Mouse (Mus musculus) urinary bladder, adult 18-20 months (tissue): ENCODE results near the gene Fzr1.
A peak's percentile ranks its signal among the peaks of the same experiment; 100 is the strongest.

Source experiments
- DNase-seq, 2 experiments: peaks; one replicate each; pipeline ENCODE4 v3.0.0; 2022; ENCODE audit warnings: low spot score in 2 of 2, mixed read lengths in 2 of 2

Gene Fzr1

GRCm38 (mm10) chr10:81416581-81417226 is 38.4 kb upstream of the Fzr1 start:
- DNase-seq, result peak; percentile 66 to 70

DNA sequence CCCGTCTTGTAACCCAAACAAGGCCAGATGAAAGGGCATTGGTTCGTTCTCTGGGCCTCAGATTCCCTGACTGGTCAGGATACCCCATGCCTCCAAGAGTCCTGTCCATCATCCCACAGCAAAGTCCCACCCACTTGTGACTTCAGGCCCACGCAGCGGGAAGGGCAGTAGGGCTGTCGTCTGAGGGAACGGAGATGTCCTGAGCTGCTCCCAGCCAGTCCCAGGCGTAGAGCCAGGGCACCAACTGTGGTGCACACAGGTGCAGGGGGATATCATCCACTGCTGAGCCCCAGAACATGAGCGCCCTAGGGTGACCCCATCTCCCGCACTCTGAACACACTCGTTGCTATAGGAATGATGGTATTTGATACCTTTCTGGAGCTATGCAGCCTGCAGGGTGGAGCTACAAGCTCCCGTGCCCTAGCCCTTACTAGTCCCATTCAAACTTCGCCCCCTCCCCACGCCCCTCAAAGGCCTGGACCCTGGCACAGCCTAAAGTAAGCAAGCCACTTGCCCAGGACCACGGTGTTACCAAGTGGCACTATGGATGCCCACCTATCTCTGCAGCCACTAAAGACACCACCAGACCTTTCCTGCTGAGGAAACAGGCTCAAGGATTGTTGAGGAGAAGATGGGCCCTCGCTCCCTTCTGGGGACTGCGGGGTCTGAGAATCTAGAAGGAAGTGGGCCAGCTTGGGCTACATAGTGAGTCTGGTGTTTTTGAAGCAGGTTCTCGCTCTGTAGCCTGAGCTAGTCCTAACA is 37.4 kb upstream of the Fzr1 start:
- no peak for DNase-seq

- DNase-seq, result no peak
Observed at GRCm38 (mm10) chr10:81415146-81415545, 36.8 kb upstream of the Fzr1 start.

DNA sequence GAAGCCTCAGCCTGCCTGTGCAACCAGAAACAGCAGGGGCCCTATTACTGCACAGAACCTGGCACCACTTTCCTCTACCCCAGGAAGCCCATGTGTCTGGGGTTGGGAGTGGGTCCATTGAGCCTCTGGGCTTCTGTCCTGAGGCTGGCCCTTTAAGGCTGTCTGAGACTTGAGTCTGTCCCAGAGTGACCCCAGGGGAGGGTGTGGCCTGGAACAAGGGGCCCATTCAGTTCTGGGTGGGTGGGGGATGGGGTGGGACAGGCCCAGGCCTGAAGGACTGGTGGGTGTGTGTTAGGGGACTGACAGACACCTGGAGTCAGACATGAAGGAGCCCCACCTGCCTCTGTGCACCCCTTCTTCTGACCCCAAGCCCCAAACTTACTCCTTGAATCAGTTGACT is 36.4 kb upstream of the Fzr1 start:
- DNase-seq, result no peak

DNA sequence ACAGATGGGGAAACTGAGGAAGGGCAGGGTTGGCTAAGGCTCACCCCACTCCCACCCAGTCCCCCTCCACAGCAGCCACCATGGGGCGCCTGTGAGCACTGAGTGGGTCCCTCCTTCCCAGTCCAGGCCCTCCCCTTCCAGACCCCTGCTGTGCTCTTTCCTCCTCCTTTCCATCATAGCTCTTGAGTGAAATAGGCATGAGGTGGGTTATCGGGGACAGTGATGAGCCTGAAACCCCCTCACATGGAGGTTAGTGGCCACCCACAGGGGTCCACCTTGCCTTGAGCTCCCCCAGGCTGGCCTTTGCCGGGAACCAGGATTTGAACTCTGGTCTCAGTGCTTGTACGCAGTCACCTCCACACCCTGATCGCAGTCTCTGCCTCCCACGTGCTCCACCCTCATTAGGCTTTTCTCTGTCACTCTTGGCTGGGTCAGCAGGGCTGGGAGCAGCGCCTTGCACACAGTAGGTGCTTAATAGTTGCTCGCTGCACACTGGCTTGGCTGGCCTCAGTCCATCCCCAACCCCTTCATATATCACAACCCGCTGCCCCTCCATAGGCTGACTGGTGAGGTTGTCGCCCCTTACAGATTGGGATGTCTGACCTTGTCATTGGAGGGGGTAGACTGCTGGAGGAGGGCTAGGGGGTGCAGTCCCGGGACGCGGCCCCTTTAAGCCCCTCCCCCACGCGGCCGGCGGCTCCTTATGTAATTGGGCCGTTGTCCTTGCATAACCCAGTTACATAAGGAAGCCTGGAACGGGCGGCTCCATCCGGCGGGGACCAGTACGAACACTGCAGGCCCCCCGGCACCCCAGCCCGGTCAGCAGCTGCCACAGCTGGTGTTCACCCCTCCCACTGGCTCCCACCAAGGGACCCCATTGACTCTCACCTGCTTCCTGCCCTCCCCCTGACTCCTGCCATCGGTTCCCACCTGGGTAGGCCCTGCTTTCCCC is 35.3 kb upstream of the Fzr1 start:
- peak; percentile 65 to 81 for DNase-seq

DNA sequence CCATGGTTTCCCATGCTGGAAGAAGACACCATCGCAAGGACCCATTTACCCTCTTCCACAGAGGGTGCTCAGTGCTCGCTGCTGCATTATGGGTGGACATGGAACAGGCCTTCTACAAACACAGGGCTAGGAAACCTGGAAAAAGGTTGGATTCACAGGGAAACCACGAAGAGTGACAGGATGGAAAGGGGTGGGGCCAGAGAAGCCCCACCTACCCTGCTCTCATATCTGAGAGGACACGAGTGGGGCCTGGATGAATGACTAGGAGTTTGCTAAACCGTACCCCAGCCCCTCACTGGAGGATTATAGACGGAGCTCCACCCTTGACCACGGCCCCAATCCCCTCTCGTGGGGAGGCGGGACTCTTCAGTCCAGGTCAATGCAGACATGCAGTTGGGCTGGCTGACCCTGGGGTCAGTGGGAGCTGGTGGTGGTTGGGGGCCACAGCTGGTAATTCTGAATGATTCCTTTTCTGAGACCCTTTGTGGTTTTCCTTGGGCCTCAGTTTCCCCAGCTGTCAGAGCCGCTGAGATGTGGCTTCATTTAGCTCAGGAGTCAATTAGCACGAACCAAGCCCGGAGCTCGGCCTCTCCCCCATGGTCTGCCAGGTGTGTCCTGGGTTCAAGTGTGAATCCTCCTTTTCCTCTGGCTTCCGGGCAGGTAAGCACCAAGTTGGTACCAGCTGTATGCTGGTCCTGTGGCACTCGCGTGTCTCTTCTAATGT is 34.4 kb upstream of the Fzr1 start:
- DNase-seq, result no peak

DNA sequence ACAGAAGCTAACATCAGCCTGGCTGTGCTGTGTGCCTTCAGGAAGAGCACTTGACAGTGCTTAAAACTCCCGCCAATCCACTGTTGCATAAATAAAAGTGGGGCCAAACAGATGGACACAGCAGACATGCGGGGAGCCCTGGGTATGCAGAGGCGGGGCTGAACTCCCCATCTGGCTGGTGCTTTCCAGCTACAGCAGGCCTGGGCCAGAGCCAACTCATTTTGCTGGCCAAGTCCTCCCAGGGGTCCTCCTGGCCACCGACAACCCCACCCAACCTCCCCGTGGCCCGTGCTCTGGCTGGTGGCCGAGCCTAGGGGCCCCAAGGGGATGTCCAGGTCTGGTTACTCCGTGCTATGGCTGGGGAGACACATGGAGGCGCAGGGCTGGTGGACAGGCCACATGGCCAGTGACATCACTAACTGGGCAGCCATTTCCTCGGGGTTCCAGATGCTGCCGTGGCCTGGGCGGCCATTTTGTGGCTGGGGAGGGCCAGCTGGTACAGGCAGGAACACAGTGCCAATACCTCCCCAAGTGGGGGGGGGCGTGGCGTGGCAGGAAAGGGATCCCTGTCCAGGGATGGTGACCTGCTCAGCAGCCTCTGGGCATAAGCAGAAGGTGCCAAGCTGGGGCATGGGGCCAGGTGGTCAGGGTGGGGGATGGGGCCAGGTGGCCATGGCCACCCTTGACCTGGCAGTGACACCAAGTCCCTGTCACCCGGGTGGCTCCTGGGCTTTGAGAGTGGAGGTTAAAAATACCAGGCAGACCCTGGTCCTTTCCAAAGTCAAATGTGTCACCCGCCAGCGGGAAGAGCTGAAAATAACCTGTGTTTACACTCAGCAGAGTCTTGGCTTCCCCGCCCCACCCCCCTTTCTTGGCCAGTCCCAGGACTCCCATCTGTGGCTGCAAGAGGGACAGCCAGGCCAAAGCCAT is 33.4 kb upstream of the Fzr1 start:
- peak in 1 of 2 experiments; percentile 59 for DNase-seq

- DNase-seq, result no peak
Observed at GRCm38 (mm10) chr10:81410981-81411380, 32.7 kb upstream of the Fzr1 start.

- DNase-seq, result no peak
Observed at GRCm38 (mm10) chr10:81410350-81410749, 32.0 kb upstream of the Fzr1 start.

- no peak for DNase-seq
Observed at GRCm38 (mm10) chr10:81409330-81409729, 31.0 kb upstream of the Fzr1 start.

GRCm38 (mm10) chr10:81408871-81409291 is 30.6 kb upstream of the Fzr1 start:
- peak in 1 of 2 experiments; percentile 52 for DNase-seq

DNA sequence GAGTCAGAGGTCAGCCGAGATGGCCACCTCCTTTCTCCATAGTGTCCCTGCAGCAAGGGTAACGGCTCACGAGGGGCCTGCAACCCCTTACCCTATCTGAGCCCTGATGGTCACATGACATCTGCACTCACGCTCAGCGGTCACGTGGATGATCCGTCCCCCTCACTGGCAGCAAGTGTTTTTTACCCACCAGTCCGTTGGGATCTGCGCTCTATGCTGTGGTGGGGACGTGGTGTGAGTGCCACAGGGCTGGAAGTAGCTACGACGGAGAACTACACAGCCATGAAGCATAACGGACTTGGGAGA is 30.1 kb upstream of the Fzr1 start:
- DNase-seq, result no peak

GRCm38 (mm10) chr10:81407539-81408423 is 29.5 kb upstream of the Fzr1 start:
- peak in 1 of 2 experiments; percentile 74 for DNase-seq

- DNase-seq, result no peak
Observed at GRCm38 (mm10) chr10:81406504-81407440, 28.5 kb upstream of the Fzr1 start.

DNA sequence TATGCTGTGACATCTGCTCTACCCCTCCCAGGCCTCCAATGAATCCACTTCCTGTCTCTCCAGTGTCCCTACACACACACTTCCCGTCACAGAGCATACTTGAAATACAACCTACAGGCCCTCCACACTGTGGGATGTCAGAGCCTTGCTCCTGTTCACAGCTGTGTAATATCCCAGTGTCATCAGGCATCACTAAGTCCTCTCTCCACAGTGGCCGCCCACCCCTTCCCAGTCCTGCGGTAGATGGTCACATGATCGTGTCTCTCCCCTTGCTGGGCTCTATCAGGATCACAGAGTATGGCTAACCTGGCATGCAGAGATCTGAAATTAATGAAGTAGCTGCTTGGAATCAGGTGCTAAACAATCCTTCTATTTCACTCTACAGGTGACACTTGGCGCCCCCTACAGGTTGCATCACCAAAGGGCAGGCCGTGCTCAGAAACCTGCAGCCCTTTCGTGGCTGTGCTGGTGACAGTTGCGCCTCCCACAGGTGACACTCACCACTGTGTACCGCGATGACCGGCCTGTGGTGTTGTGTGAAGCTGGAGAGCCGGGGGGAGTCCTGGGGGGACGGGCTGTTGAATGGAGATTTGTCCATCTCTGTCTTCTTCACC is 27.4 kb upstream of the Fzr1 start:
- no peak for DNase-seq

- DNase-seq, result no peak
Observed at GRCm38 (mm10) chr10:81404720-81405119, 26.4 kb upstream of the Fzr1 start.

GRCm38 (mm10) chr10:81404082-81404481 is 25.8 kb upstream of the Fzr1 start:
- no peak for DNase-seq

DNA sequence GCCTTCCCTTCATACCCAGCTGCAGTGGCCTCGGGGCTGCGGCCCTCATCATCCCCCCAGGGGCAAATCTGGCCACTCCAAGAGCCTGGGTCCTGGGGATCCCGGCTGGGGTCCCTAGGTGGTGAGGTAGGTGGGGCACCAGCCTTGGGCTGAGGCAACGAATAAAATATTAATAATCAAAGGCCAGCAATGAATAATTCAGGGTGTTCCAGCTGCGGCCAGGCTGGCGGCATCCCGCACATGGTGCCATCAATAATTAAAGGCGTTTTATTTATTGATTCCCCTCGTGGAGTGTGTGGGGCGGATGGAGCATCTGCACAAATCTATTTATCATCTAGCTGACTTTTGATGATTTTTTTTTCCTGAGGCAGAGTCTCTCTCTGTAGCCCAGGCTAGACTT is 25.2 kb upstream of the Fzr1 start:
- DNase-seq, result no peak
